Mouse (Mus musculus): ENCODE data around the gene Ctps2.
A peak's percentile ranks its signal among the peaks of the same experiment; 100 is the strongest.

Gene Ctps2

DNA sequence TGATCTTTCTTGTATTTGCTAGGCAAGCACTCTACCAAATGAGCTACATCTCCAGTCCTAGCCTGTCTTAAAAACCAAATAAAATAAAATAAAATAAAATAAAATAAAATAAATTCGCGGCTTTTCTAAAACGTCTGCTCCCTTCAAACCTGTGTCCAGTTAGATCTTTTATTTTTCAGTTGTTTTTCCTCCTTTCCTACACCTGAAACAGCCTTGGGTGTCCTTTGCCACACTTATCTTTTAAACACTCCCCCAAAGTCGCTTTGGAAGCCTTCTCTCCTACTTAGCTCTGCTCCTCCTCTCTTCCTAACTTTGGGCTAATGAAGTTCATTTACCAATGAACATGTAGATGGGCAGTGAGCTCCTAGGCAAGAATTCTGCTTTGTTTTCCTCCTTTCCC is at the start of gene Ctps2:
TSS of gene Ctps2 (plus strand) at position 301 of the 400 bp plus-strand sequence.
- DNase-seq (ENCODE audit: low read depth): peak; percentile 14

DNA sequence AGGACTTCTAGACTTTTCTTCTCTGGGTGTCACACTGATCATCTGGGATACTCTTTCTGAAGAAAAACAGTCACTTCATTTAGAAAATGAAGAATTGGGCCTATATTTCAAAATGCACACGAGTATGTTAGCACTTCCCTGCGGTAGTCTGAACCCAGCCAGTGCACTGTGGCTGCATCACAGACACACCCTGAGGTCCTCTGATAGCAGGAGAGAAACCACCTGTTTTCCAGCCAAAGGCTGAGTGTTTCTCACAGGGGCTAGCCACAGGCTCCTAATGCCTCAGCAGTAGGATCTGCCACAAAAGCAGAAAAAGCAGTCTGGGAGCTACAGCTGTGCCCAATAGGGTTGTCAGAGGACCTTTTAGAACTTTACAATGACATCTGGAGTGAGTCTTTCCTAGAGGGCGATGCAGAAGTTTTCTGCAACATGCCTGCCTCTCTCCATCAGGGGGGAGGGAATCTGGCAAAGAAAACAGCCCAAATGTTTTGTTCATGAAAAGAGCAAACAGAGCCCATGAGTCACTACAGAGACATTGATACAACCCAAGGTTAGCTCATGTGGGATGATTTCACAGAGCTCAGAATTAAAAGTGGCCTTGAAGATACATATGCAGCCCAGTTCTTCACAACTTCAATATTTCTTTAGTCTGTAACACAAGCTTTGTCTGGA is 32.6 kb upstream of the Ctps2 start:
- peak; percentile 12 for DNase-seq (ENCODE audit: low read depth)

DNA sequence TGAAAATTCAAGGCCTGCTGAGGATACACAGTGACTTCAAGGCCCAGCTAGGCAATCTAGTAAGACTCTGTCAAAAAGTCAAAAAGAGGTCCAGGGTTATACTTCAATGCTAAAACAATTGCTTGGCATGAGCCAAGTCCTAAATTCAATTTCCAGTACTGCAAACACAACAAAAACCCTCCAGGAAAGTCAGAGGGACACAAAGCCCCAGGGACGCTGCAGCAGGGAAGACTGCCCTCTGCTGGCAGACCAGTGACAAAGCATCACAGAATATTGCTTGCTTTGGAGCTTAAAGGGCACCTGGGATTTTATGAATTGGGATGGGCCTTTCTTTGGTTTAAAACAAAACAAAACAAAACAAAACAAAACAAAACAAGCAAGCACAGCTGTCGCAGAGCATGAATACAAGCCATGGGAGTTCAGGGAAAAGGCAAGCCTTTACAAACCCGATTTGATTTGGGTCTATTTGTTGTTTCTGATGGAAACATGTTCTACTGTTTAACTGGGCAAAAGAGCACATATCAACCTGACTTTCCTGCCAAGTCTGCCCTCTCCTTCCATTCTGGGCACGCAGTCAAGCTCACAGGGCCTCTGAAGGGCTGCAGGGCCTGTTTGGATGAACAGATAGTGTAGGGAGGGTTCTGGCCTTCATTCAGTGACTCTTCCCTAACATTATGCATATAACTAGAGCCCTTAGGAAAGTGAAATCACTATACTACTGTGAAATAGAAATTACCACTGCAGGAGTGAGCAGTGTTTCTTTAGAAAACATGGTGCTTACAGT is 29.1 kb upstream of the Ctps2 start:
- DNase-seq (ENCODE audit: low read depth): peak; percentile 43

DNA sequence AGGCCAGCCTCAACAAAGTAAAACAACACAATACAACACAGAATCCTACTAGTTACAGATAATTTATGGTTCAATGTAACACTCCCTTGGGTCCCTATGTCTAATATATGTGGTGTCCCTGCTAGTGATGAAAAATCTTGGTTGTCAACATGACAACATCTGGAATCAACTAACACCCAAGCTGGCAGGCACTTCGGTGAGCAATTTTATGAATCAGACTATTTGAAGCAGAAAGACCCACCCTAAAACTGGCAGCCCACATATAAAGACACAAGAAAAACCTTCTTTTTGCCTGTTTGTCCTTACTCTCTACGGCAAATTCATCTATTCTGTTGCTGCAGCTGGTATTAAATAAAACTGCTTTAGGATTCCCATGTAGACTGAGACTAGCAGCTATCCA is 27.3 kb upstream of the Ctps2 start:
- DNase-seq (ENCODE audit: low read depth): no peak

DNA sequence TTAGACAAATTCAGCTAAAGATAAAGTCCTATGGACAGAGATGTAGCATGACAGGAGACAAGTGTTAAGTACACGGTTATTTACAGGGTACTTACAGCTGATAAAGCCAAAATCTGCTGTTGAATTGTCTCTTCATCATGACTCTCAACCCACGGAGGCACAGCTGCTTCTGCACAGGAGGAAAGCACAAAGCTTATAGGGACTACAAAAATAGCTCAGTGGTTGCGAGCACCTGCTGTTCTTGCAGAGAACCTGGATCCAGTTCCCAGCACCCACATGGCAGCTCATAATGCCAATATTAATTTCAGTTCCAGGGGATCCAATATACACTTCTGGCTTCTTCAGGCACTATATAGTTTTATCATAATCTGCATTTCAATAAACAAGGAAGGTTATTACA is 22.8 kb upstream of the Ctps2 start:
- no peak for DNase-seq (ENCODE audit: low read depth)

DNA sequence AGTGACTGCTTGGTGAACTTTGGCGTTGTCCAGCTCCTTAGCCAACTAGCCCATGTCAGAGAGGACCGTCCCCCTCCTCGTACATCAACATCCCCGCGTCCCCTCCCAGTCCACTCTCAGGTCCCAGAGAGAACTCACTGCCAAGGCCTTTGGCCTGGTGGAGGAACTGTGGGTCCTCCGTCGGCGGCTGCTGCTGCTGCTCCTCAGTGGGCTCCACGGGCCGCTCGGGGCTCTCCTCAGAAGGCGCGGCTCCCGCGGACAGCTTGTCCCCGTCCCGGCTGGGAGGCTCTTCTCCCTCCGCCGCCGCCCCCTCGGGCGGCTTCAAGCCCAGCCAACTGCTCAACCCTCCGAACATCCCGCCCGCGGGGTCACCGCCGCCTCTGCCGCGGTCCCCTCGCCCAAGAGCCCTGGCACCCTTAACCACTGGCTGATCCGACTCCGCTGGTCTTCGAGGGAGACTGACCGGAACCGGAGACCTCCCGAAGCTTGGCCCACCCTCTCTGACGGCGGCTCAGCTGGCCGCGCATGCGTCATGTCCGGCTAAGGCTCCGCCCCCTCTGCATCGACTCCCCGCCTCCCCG is 13.0 kb upstream of the Ctps2 start, which contains the start of gene Syap1:
TSS of gene Syap1 (minus strand) at position 517 of the 581 bp plus-strand sequence.
- peak; percentile 88 for DNase-seq (ENCODE audit: low read depth)

DNA sequence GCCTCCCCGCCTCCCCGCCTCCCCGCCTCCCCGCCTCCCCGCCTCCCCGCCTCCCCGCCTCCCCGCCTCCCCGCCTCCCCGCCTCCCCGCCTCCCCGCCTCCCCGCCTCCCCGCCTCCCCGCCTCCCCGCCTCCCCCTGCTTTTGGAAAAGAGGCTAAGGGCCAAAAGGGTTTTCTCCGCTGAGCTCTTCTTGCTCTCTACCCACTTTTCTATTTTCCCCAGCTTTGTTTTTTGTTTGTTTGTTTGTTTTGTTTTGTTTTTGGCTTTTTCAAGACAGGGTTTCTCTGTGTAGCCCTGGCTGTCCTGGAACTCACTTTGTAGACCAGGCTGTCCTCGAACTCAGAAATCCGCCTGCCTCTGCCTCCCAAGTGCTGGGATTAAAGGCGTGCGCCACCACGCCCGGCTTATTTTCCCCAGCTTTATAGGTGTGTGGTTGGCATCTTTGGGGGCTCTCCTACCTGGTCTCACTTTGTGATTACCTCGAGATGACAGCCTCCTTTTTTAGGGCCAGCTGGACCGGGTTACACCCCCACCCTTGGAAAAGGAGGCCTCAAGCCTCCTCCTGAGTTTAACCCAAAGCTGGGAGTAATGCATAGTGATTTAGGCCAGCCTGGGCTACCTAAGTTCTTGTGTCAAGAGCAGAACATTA is 12.3 kb upstream of the Ctps2 start:
- peak; percentile 33 for DNase-seq (ENCODE audit: low read depth)

DNA sequence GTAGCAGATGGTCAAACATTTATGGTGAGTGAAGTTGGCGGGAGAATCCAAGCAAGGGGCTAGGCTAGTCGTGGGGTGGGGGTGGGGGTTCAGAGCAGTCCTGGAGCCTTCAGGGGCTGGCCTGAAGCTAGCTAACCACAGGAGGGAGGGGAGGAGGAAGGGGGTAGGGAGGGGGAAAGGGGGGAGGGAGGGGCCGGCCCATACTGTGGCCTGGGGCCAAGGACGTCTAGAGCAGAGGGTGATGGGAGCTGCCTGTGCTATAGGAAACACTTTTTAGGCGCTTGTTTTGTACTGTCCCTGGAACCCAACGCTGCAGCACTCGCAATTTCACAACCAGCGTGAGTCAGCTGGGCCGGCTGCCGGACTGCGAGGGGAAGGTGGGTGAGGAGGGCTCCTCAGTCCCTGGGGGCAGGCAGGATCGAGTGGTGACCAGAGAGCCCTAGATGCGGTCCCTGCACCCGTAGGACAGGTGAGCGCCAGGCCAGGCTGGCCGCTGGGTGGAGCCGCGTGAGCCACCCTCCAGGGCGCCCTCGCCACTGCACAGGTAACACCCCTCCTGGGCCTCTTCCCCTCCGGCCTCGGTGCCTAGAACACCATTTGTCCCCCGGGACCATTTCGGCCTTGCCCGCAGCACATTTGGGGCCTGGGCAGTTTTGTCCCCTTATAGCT is 467 bp downstream of the Ctps2 start:
- DNase-seq (ENCODE audit: low read depth): peak; percentile 49

DNA sequence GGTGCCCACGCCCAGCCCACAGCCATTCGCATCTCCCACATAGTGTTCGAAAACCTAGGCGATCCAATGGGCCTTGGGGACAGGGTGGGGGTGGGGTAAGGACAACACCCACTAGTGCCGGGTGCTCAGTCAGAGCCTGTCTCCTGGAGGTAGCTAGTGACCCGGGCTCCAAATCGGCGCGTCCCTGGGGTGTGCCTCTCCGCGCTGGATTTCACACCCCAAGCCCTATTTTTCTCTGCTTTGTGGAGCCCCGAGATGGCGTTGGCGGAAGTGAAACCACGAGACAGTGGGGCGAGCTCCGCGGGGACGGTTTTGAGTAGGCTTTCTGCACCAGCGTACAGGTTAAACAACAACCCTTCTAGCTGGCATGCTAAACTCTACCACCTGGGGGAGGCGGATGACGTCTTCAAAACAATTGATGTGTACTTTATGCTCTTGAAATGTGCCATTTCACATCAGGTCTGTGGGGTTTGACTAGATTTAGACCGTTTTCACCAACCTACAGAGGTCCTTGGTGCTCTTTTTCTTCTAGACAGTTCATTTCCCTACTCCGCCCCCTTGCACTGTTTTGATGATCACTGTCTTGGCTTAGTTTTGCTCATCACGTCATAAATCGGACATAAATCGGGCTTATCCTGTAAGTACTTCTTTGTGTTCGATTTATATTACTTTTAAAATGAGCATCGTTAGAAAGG is 1.1 kb downstream of the Ctps2 start:
- DNase-seq (ENCODE audit: low read depth): peak; percentile 85

DNA sequence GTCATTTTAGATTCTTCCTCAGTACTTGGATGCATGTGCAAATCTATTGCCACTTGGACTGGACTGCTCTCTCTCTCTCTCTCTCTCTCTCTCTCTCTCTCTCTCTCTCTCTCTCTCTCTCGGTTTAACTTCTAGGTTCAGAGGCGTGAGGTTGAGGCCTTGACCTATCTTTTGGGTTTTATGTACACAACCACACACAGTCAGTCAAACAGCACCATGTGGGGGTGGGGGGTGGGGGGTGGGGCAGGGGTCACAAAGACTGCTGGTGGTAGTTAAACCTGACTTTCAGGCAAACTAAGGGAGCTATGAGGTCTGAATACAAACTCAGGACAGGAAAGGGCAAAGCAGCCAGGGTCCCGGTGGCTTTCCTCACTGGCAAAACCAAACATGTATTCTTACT is 6.5 kb downstream of the Ctps2 start:
- DNase-seq (ENCODE audit: low read depth): no peak

DNA sequence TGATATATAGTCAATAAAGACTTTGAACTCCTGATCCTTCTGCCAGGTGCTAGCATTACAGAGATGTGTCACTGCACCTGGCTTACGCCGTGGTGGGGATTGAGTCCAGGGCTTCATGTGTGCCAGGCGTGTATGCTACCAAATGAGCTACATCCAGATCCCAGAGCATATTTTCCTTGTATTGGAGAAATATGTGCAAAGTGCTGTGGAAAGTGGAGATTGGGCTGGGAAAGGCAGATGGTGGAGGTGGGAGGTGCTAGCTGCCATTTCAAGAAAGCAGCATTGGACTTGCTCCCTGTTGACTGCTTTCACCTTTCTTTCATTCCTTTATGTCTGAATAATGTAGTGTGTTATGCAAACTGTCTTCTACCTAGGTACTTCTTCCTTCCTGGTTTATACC is 12.6 kb downstream of the Ctps2 start:
- DNase-seq (ENCODE audit: low read depth): no peak

DNA sequence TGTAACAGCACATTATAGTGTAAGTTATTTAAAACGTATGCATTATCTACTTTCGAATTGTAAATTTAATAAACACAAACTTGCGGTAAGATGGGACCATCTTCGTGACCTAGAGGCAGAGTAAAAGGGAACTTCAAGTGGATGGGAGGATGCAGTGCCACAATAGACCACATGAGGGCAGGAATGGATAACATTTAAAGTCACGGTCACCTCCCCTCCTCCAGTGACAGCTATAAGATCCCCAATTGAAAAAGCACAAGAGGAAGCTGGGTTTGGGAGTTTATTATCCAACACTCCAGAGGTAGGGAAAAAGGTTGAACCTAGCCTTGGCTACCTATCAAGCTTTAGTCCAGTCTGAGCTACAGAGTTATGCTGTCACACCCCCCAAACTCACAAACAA is 14.7 kb downstream of the Ctps2 start:
- DNase-seq (ENCODE audit: low read depth): peak; percentile 69

DNA sequence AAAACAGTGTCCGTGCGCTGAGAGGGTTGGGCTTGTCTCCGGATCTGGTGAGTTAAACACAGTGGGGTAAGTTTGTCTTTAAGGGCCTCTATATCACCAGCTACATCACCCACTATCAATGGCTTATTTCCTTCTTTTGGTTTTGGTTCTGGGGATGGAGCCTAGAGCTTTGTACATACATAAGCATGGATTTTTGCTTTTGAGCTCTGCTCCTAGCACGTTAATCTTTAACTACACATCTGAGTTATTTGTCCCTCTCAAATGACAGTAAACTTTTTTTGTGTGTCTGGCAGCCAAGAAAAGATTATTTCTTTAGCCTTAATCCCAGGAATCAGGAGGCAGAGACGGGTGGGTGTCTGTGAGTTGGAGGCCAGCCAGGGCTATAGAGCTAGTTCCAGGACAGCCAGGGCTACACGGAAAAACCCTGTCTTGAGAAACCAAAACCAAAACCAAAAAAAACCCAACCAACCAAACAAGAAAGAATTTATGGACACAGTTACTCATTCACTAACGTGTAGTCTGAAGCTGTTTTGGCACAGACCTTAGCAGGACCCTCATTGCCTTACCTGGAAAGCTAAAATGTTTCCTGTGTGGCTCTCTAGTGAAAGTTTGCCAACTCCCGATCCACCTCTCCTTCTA is 20.6 kb downstream of the Ctps2 start:
- DNase-seq (ENCODE audit: low read depth): no peak

DNA sequence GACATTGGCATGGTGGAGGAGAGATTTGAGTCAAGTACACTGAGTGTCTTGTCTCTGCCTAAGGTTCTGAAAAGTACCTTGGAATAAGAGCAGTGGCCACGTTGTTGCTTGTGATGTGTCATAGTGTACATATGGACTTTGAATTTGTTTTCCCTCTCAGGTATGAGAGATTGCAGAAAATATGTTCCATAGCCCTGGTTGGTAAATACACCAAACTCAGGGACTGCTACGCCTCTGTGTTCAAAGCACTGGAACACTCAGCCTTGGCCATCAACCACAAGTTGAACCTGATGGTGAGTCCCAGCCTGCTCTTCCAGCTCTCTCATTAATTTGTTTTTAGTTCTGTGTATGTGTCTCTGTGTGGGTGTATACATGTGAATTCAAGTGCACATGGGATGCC is 30.4 kb downstream of the Ctps2 start:
- no peak for DNase-seq (ENCODE audit: low read depth)

DNA sequence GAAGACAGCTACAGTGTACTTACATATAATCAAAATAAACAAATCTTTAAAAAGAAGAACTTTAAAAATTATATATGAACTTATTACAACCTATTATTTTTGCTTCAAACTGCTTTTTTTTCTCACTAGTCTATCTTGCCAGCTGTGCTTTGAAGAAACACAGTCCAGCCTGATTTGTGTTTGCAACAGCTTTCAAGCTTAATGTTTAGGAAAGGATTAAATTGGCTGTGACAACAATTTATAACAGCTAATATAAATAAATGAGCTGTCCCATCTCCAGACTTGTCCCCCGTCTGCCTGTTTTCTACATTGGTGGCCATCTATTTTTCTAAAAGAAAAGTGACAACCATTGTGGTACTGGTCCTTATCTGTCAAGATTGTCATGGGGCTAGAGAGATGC is 41.0 kb downstream of the Ctps2 start:
- no peak for DNase-seq (ENCODE audit: low read depth)

DNA sequence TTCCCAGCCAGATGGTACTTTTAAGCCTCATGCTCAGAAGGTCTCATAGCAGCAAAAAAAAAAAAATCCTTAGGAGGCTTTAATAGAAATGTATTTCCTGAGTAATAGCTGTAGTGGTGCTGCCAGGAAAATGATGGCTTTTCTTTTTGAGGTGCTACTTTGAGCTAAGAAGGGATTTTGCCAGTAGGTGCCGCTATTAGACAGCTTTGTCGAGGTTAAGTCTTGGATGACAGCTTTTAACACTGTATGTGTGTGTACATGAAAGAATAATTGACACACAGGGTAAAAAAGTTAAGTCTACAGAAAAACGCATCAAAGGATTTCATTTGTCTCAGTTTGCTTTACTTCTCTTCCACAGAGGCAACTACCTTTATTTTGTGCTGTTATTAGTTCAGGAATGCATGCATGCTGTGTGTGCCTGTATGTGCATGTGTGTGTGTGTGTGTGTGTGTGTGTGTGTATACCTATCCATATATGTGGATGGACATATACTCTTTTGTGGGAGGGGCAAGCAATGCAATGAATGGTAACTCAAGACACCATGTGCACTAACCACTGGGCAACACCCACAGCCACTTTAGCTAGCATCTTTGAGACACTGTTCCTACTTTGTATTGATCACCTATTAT is 48.9 kb downstream of the Ctps2 start:
- DNase-seq (ENCODE audit: low read depth): peak; percentile 42

DNA sequence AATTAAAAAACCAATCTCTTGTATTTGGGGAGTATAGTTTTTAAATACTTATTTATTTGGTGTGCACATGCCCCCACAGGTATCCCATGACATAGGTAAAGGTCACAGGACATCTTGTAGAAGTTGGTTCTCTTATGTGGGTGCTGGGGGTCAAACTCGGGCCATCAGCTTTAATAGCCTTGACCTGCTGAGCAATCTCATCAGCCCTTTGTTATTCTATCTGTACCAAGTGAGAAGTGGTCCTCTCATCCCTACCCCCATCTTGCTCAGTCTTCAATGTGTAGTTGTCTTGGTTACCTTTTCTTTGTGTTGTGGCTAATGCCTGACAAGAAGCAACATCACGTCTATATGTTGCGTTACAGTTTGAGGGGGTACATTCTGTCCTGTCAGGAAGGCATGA is 56.9 kb downstream of the Ctps2 start:
- DNase-seq (ENCODE audit: low read depth): no peak

DNA sequence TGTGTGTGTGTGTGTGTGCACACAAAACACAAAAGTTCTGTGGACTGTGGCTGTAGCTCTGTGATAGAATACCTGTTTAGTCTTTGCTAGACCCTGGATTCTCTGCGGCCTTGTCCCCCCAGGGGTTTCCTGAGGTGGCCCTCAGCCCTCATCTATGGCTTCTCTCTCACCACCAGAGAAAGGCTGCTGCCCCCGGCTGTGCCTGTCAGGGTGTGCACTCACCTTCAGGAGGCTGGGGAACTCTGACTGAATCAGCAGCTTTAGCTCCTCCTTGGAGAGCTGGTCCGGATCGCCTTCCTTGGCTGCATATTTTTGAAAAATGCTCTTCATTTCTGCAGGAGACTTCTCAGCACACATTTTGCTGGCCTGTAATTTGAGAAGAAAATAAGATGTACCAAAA is 62.8 kb downstream of the Ctps2 start:
- DNase-seq (ENCODE audit: low read depth): no peak

DNA sequence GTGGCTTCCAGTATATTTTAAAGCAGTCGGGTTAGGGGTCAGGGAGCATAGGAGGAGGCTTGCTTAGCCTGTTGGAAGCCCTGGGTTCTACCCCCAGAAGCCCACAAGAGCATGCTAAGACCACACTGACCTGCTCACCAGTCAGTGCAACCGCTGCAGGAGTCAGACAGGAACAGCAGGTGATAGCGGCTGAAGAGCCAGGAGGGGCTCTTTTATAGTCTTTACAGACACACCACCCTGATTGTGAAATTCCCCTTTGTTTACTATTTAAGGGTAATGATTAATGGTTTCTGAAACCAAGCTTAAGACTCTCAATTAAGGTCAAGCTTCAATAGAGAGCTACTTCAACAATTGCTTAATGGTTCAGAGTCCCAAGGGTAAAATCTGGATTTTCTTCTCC is 63.3 kb downstream of the Ctps2 start, which contains the start of gene S100g:
TSS of gene S100g (minus strand) at position 217 of the 400 bp plus-strand sequence.
- no peak for DNase-seq (ENCODE audit: low read depth)

DNA sequence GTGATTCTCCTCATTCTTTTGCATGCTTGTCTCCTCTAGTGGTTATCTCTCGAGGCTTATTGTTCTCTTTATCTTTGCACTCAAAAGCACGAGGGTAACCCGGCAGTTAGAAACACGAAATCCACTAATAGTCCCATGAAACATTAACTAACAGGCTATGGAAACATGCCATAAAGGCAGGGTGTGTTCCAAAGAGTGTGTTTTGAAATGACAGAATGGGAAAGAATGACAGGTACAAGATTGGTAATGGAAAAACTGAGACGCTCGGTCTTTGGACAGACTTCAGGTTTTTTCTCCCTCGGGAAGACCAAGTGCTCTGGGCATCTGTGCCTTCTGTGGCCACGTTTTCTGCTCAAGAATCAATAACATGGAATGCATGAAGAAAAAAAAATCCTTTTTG is 66.4 kb downstream of the Ctps2 start:
- no peak for DNase-seq (ENCODE audit: low read depth)
